Mouse (Mus musculus): ENCODE measurements around the gene Rfpl4.
"Not testable (repeated sequence)": the region's sequence is repeated elsewhere in the genome, so short reads cannot be mapped to it uniquely, and the experiment has no call there.

The Rfpl4 gene

GRCm38 (mm10) chr7:5080815-5081214 lies 35.9 kb downstream of the Rfpl4 start:
- CTCF ChIA-PET: no interaction called here

- CTCF ChIA-PET: no interaction called here
Measured at GRCm38 (mm10) chr7:5080010-5080751, 36.6 kb downstream of the Rfpl4 start, which contains the start of gene Epn1. Gene Epn1 (plus strand): TSS chr7:5080235.

DNA sequence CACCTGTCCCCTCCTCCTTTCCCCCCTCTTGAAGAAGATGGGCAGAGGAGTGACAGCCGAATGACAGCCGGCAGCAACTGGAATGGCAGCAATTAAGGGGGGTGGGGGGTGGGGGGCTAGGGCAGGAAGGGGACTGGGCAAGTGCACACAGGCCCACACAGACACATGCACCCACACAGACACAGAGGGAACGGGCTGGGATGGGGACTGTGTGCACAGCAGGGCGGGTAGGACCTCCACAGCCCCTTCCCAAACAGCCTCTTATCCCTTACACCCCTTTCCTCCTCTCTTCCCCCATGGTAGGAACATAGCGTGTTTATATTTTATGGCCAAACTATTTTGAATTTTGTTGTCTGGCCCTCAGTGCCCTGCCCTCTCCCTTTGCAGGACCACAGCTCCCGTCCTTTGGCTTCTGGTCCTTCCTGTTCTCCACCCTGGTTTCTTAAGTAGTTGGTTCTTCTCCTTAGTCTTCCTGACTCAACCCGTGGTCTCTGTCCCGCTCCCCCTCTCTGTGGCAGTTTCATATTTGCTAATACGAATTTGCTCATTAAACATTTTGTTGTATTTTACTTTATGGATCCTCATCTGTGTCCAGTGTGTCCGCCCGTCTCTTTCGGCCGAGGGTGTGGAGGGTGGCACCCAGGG lies 37.3 kb downstream of the Rfpl4 start:
- CTCF ChIA-PET: not testable (repeated sequence)

GRCm38 (mm10) chr7:5076931-5077330 lies 39.8 kb downstream of the Rfpl4 start:
- CTCF ChIA-PET: interaction anchor here (1.5 kb wide), 1 partner anchor 14 kb away, joined by 5 read pairs; no protein-coding TSS in a partner anchor

DNA sequence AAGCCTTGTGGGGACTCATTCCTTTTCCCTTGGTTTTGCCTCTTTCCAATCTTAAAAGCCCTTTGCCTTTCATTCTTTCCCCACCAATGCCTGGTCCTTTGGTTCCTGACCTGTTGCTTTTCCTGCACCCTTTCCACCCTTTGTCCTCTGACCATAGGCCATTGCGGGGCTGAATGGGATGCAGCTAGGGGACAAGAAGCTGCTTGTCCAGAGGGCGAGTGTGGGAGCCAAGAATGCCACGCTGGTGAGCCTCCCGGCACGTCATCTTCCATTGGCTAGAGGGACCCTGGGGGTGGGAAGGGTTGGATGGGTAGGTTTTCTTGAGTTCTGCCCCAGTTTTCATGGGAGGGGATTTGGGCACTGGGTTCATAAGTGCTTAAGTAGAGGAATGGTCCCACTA lies 41.8 kb downstream of the Rfpl4 start:
- CTCF ChIA-PET: no interaction called here

DNA sequence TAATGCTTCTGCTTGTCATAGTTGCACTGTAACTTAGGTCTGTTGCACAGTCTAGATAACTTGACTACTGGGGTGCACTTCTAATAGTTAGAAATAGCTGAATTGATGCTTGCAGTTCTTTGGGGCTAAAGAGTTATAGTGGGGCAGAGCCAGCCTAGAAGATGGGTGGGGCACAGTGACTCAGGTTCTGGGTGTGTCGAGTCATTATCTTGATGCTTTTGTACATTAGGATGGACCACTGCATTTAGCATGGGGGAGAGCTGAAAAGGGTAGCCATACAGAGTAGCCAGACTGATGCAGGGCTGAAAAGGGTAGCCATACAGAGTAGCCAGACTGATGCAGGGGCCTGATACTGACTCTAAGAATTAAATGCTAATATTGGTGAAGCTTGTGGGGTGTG lies 43.2 kb downstream of the Rfpl4 start:
- CTCF ChIA-PET: interaction anchor here (0.6 kb wide), 1 partner anchor 159 kb away, joined by 3 read pairs; the partner anchor contains the start of gene Zfp628

DNA sequence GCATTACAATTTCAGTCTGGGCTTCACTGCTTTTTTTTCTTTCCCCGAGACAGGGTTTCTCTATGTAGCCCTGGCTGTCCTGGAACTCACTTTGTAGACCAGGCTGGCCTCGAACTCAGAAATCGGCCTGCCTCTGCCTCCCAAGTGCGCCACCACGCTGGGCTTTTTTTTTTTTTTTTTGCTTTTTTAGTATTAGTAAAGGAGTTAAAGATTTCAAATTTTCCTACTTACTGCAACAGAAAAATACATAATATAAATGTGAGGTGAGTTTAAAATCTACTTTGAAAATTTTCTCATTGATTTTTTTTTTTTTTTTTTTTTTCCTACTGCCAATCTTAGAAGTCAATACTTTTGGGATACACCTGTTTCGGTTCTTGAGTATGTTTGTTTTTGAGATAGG lies 51.9 kb downstream of the Rfpl4 start:
- CTCF ChIA-PET: interaction anchor here (0.5 kb wide), 1 partner anchor 58 kb away, joined by 9 read pairs; no protein-coding TSS in a partner anchor

- CTCF ChIA-PET: interaction anchor here (0.7 to 2.1 kb wide), 4 partner anchors 14 to 62 kb away, joined by 3 to 5 read pairs (median 3); no protein-coding TSS in a partner anchor
Measured at GRCm38 (mm10) chr7:5062360-5063001, 54.3 kb downstream of the Rfpl4 start.

- CTCF ChIA-PET: interaction anchor here (0.7 to 1.0 kb wide), 2 partner anchors 44 to 45 kb away, joined by 3 read pairs; no protein-coding TSS in a partner anchor
Measured at GRCm38 (mm10) chr7:5061774-5062359, 54.9 kb downstream of the Rfpl4 start, which contains the start of gene U2af2. Gene U2af2 (plus strand): TSS chr7:5062143.

DNA sequence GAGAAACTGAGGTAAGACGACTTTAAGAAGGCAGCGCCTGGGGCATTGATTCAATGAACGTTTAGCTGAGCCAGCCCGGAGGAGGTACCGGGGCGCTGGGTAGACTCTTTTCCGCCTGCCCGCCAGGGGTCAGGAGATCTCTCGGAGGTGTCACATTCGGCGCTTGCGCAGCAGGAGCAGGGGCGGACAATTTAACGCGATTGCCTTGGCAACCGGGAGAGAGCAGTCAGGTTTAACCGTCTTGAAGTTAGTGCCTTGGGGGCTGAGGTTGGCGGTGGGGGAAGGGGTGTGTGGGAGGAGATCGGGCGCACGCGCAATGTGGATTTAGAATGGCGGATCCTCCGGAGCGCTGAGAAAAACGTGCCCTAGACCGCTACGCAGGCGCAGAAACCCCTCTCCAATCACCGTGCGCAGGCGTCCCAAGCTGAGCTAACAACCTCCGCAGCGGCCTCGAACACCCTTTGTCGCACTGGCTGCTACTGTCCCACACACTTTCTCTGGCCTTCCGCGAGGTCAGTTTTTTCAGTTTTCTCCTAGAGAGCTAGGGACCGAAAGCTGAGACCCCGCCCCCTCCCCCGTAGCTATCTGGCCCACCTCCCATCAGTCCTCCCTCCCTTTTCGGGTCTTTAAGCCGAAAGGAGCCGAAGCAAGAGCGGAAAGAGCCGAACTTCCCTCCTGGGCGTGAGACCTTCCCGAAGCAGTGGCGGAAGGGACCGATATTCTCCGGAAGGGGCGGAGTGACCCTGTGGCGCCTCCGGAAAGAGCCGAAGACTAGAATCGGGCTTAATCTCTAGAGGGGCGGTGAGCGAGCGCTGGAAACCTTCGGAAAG lies 55.6 kb downstream of the Rfpl4 start:
- CTCF ChIA-PET: interaction anchor here (1.0 kb wide), 1 partner anchor 45 kb away, joined by 3 read pairs; no protein-coding TSS in a partner anchor

DNA sequence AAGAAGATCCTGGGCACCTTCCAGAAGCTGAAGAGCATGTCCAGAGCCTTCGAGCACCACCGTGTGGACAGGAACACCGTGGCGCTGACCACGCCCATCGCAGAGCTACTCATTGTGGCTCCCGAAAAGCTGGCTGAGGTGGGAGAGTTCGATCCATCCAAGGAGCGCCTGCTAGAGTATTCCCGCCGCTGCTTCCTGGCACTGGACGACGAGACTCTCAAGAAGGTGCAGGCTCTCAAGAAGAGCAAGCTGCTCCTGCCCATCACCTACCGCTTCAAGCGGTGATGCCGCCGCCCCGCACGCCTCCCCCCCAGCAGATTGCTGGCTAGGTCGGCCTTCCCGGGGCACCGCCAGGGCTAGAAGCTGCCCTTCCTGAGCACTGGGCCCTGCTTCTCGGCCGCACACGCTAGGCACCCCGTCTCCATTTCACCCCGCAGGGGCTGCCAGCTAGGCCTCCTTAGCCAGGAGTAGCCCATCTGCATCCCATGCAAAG lies 56.5 kb downstream of the Rfpl4 start:
- CTCF ChIA-PET: interaction anchor here (0.6 to 1.9 kb wide), 4 partner anchors 9 to 118 kb away, joined by 3 to 4 read pairs (median 3); partner anchors contain the start of genes Zfp580 and Zfp784
